Mouse (Mus musculus): Measurements from ENCODE around the gene Rnf8. TPM values are rescaled to one million over a fixed set of nuclear protein-coding genes. Genes with fewer than 3 reads are reported as not detected.
A peak's percentile ranks its signal among the peaks of the same experiment; 100 is the strongest.

Gene Rnf8
- polyA plus RNA-seq, 1 experiment from 2014 or later, result 129 TPM

DNA sequence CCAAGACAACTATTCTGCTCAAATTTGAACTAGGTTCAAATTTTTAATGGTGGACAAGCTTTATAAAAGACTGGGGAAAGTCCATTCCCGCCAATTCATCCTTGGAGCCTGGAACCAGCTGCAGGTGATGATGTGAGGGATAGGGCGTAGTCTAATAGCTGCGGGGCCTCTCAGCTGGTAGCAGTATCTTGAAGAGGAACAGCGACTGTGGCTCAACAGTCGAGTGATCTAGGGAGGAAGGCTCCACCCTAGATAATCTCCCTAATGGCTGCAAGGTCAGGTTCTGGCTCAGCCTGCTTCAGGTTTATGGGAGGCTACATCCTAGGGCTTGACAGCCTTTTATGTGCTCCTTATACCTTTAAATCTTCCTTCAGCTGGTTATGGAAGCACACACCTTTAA lies 15.0 kb downstream of the Rnf8 start:
- DNase-seq (ENCODE audit: low spot score), result no peak
- Histone ChIP-seq H3K4me3 (ENCODE audit: low read depth, low read length) (no peak overlapping the region), H3K27ac (replicated peaks; ENCODE audit: low read depth, low read length) (no peak overlapping the region), H3K4me1 (ENCODE audit: control insufficient read depth, insufficient read depth, low read length) (no peaks in the 10 kb centered on the region), H3K4me2 (ENCODE audit: low read depth, low read length) (no peak overlapping the region), H3K9me3 (replicated peaks; ENCODE audit: control insufficient read depth, low read length) (no peaks in the 10 kb centered on the region), H3K36me3 (replicated peaks; ENCODE audit: control insufficient read depth, insufficient read depth, low read depth, low read length) (peaks cover 7% of the 10 kb centered on the region; the same call in 1 of the 2 replicates), H3K9ac (replicated peaks; ENCODE audit: low read length) (no peak overlapping the region), H3K27me3 (ENCODE audit: control insufficient read depth, insufficient read depth, low read length) (no peaks in the 10 kb centered on the region)
- WGBS, result 92% methylated on average over 5 of the region's 5 CpGs
- no peak for ATAC-seq (replicated peaks; ENCODE audit: insufficient number of reproducible peaks, low FRiP score, low TSS enrichment, low read depth)

DNA sequence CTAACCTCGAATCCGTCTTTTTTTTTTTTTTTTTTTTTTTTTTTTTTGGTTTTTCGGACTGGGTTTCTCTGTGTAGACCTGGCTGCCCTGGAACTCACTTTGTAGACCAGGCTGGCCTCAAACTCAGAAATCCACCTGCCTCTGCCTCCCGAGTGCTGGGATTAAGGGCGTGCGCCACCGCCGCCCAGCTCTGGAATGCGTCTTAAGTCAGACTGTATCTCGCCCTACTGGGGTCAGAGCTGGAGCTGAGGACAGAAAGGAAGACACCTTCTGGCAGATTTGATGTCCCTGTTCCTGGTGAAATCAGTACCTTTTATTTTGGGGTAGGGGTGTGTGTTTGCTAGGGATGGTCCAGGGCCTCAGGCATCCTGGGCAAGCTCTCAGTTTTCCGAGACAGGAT lies 17.7 kb downstream of the Rnf8 start:
- DNase-seq (ENCODE audit: low spot score) (no peak), ATAC-seq (replicated peaks; ENCODE audit: insufficient number of reproducible peaks, low FRiP score, low TSS enrichment, low read depth) (no peak)
- Histone ChIP-seq H3K9ac (replicated peaks; ENCODE audit: low read length) (no peak overlapping the region), H3K36me3 (replicated peaks; ENCODE audit: control insufficient read depth, insufficient read depth, low read depth, low read length) (peaks cover 9% of the 10 kb centered on the region; the same call in 1 of the 2 replicates), H3K27ac (replicated peaks; ENCODE audit: low read depth, low read length) (no peak overlapping the region), H3K4me3 (ENCODE audit: low read depth, low read length) (no peak overlapping the region), H3K27me3 (ENCODE audit: control insufficient read depth, insufficient read depth, low read length) (no peaks in the 10 kb centered on the region), H3K9me3 (replicated peaks; ENCODE audit: control insufficient read depth, low read length) (no peaks in the 10 kb centered on the region), H3K4me2 (ENCODE audit: low read depth, low read length) (no peak overlapping the region), H3K4me1 (ENCODE audit: control insufficient read depth, insufficient read depth, low read length) (no peaks in the 10 kb centered on the region)
- 96% methylated on average over 10 of the region's 11 CpGs for WGBS

DNA sequence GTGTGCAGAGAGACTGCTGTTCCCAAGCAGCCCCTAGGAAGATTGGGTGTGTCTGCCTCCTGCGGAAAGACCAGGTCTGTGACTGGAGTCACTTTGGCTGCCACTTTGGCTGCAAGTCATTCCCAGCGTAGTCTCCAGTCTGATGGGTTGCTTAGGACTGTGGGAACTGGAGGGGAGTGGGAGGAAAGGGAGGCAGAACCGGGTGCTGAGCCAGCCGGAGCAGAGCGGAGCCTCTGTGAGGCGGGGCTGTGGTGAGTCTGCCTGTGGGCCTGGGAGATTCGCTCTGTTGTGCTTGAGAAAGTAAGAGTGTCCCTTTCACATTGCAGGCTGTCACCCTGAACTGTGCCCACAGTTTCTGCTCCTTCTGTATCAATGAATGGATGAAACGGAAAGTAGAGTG lies 20.9 kb downstream of the Rnf8 start:
- 92% methylated on average over 8 of the region's 8 CpGs for WGBS
- no peak for ATAC-seq (replicated peaks; ENCODE audit: insufficient number of reproducible peaks, low FRiP score, low TSS enrichment, low read depth)
- no peak overlapping the region for H3K4me3 ChIP-seq (ENCODE audit: low read depth, low read length)
- H3K4me1 ChIP-seq (ENCODE audit: control insufficient read depth, insufficient read depth, low read length), result no peaks in the 10 kb centered on the region
- H3K9me3 ChIP-seq (replicated peaks; ENCODE audit: control insufficient read depth, low read length), result no peaks in the 10 kb centered on the region
- peaks cover 11% of the 10 kb centered on the region for H3K36me3 ChIP-seq (replicated peaks; ENCODE audit: control insufficient read depth, insufficient read depth, low read depth, low read length)
- no peaks in the 10 kb centered on the region for H3K27me3 ChIP-seq (ENCODE audit: control insufficient read depth, insufficient read depth, low read length)
- no peak overlapping the region for H3K4me2 ChIP-seq (ENCODE audit: low read depth, low read length)
- DNase-seq (ENCODE audit: low spot score), result no peak
- no peak overlapping the region for H3K9ac ChIP-seq (replicated peaks; ENCODE audit: low read length)
- no peak overlapping the region for H3K27ac ChIP-seq (replicated peaks; ENCODE audit: low read depth, low read length)

DNA sequence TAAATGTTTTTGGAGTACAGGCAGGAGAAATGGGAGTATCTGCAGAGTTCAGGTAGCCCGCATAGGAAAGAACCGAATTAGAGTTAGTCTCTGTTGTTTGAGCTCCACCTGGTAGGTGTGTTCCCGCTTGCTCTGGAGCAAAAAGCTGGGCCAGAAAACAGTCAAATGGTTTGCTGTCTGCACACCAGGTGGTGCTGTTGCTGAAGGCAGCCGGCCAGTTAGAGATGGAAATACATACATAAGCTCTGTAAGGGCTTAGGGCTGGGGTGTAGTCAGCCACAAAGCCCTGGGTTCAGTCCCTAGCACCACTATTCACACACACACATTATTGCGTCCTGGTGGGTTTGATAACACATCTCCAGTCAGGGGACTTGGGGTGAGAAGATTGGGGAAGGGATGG lies 21.5 kb downstream of the Rnf8 start:
- Histone ChIP-seq H3K4me2 (ENCODE audit: low read depth, low read length) (no peak overlapping the region), H3K9me3 (replicated peaks; ENCODE audit: control insufficient read depth, low read length) (no peaks in the 10 kb centered on the region), H3K27ac (replicated peaks; ENCODE audit: low read depth, low read length) (no peak overlapping the region), H3K9ac (replicated peaks; ENCODE audit: low read length) (no peak overlapping the region), H3K4me1 (ENCODE audit: control insufficient read depth, insufficient read depth, low read length) (no peaks in the 10 kb centered on the region), H3K4me3 (ENCODE audit: low read depth, low read length) (no peak overlapping the region), H3K36me3 (replicated peaks; ENCODE audit: control insufficient read depth, insufficient read depth, low read depth, low read length) (peaks cover 15% of the 10 kb centered on the region), H3K27me3 (ENCODE audit: control insufficient read depth, insufficient read depth, low read length) (no peaks in the 10 kb centered on the region)
- DNase-seq (ENCODE audit: low spot score) (peak; percentile 42), ATAC-seq (replicated peaks; ENCODE audit: insufficient number of reproducible peaks, low FRiP score, low TSS enrichment, low read depth) (no peak)
- WGBS, result 78% methylated on average over 5 of the region's 5 CpGs

DNA sequence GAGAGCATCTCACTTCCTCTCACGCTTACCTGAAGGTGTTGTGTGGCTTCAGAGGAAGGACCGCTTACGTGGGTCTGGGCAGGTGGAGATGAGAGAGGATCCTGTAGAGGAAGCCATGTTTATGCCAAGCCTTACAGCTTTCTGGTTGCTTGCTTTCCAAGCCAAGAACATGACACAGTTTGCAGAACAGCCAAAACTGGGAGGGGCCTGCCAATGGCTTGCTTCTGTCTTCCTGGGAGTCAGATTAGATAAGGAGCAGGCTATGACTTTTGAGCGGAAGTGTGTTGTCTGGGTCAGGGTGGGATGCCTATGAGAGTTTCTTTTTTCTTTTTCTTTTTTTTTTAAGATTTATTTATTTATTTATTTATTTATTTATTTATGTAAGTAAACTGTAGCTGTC lies 22.8 kb downstream of the Rnf8 start:
- no peak for ATAC-seq (replicated peaks; ENCODE audit: insufficient number of reproducible peaks, low FRiP score, low TSS enrichment, low read depth)
- H3K27me3 ChIP-seq (ENCODE audit: control insufficient read depth, insufficient read depth, low read length), result no peaks in the 10 kb centered on the region
- no peak overlapping the region for H3K27ac ChIP-seq (replicated peaks; ENCODE audit: low read depth, low read length)
- H3K4me3 ChIP-seq (ENCODE audit: low read depth, low read length), result no peak overlapping the region
- 97% methylated on average over 4 of the region's 4 CpGs for WGBS
- H3K9ac ChIP-seq (replicated peaks; ENCODE audit: low read length), result no peak overlapping the region
- H3K4me2 ChIP-seq (ENCODE audit: low read depth, low read length), result no peak overlapping the region
- H3K9me3 ChIP-seq (replicated peaks; ENCODE audit: control insufficient read depth, low read length), result no peaks in the 10 kb centered on the region
- DNase-seq (ENCODE audit: low spot score), result no peak
- H3K36me3 ChIP-seq (replicated peaks; ENCODE audit: control insufficient read depth, insufficient read depth, low read depth, low read length), result peaks cover 17% of the 10 kb centered on the region
- no peaks in the 10 kb centered on the region for H3K4me1 ChIP-seq (ENCODE audit: control insufficient read depth, insufficient read depth, low read length)

DNA sequence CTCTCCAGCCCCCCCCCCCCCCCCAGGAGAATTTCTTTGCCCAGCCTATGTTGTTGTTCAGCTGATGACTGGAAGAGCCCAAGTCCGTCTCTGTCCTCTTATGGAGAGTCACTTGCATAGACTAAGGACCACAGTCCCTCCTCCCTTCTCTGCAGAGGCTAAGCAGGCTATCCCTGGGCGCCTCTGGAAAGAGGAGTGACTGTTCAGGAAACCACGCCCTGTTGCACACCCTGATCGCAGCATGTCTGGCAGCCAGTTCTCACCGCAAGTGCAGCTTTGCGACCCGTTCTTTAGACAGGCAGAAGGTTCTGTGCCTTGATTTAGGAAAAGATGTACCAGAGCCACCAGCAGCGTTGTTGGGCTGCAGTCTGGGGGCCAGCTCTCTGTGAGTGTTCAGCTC lies 23.3 kb downstream of the Rnf8 start:
- Histone ChIP-seq H3K4me3 (ENCODE audit: low read depth, low read length) (no peak overlapping the region), H3K9me3 (replicated peaks; ENCODE audit: control insufficient read depth, low read length) (no peaks in the 10 kb centered on the region), H3K4me1 (ENCODE audit: control insufficient read depth, insufficient read depth, low read length) (no peaks in the 10 kb centered on the region), H3K36me3 (replicated peaks; ENCODE audit: control insufficient read depth, insufficient read depth, low read depth, low read length) (peaks cover 17% of the 10 kb centered on the region), H3K4me2 (ENCODE audit: low read depth, low read length) (no peak overlapping the region), H3K27ac (replicated peaks; ENCODE audit: low read depth, low read length) (no peak overlapping the region), H3K9ac (replicated peaks; ENCODE audit: low read length) (no peak overlapping the region), H3K27me3 (ENCODE audit: control insufficient read depth, insufficient read depth, low read length) (no peaks in the 10 kb centered on the region)
- 86% methylated on average over 8 of the region's 8 CpGs for WGBS
- DNase-seq (ENCODE audit: low spot score) (no peak), ATAC-seq (replicated peaks; ENCODE audit: insufficient number of reproducible peaks, low FRiP score, low TSS enrichment, low read depth) (no peak)

DNA sequence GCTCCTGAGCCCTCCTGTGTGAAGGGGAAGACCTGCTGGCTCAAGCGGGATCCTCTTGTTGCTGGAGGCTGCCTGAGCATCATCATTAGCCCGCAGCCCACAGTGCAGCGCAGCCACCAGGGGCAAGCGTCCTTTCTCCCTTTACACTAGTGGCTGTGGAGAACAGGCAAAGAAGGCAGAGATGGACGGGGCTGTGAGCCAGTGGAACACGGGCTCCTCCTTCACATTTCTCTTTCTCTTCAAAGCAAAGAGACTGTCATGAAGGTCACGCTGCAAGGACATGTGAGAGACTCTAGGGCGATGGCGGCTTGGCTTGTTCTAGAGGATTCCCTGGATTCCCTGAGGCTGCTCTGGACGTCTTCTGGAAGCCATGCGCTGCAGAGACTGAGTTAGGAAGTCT lies 26.4 kb downstream of the Rnf8 start:
- DNase-seq (ENCODE audit: low spot score) (no peak), ATAC-seq (replicated peaks; ENCODE audit: insufficient number of reproducible peaks, low FRiP score, low TSS enrichment, low read depth) (no peak)
- Histone ChIP-seq H3K4me2 (ENCODE audit: low read depth, low read length) (no peak overlapping the region), H3K4me1 (ENCODE audit: control insufficient read depth, insufficient read depth, low read length) (no peaks in the 10 kb centered on the region), H3K27me3 (ENCODE audit: control insufficient read depth, insufficient read depth, low read length) (no peaks in the 10 kb centered on the region), H3K9ac (replicated peaks; ENCODE audit: low read length) (no peak overlapping the region), H3K36me3 (replicated peaks; ENCODE audit: control insufficient read depth, insufficient read depth, low read depth, low read length) (peaks cover 12% of the 10 kb centered on the region), H3K27ac (replicated peaks; ENCODE audit: low read depth, low read length) (no peak overlapping the region), H3K4me3 (ENCODE audit: low read depth, low read length) (no peak overlapping the region), H3K9me3 (replicated peaks; ENCODE audit: control insufficient read depth, low read length) (no peaks in the 10 kb centered on the region)
- WGBS, result 98% methylated on average over 11 of the region's 11 CpGs

DNA sequence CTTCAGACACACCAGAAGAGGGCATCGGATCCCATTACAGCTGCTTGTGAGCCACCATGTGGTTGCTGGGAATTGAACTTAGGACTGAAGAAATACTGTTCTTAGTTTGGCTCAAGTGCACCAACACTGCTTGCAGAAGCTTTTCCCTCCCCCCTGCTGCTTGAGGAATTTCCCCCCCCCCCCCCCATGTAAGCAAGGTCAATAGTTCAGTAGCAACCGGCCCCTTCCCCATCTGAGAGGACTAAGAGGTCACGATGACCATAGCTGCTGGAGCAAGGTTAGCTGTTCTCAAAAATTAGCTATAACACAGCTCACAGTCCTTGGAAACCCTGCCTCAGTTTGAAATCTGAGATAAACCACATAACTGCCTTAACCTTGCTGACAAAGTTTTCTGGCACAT lies 27.6 kb downstream of the Rnf8 start:
- WGBS, result 66% methylated on average over 3 of the region's 3 CpGs
- DNase-seq (ENCODE audit: low spot score) (no peak), ATAC-seq (replicated peaks; ENCODE audit: insufficient number of reproducible peaks, low FRiP score, low TSS enrichment, low read depth) (no peak)
- no peak overlapping the region for H3K27ac ChIP-seq (replicated peaks; ENCODE audit: low read depth, low read length)
- no peaks in the 10 kb centered on the region for H3K4me1 ChIP-seq (ENCODE audit: control insufficient read depth, insufficient read depth, low read length)
- H3K9me3 ChIP-seq (replicated peaks; ENCODE audit: control insufficient read depth, low read length), result no peaks in the 10 kb centered on the region
- no peak overlapping the region for H3K4me3 ChIP-seq (ENCODE audit: low read depth, low read length)
- peaks cover 12% of the 10 kb centered on the region for H3K36me3 ChIP-seq (replicated peaks; ENCODE audit: control insufficient read depth, insufficient read depth, low read depth, low read length)
- H3K27me3 ChIP-seq (ENCODE audit: control insufficient read depth, insufficient read depth, low read length), result no peaks in the 10 kb centered on the region
- no peak overlapping the region for H3K4me2 ChIP-seq (ENCODE audit: low read depth, low read length)
- no peak overlapping the region for H3K9ac ChIP-seq (replicated peaks; ENCODE audit: low read length)

Data from embryonic facial prominence, embryonic 11.5 days (tissue).